Mouse (Mus musculus) testis, adult 2 months (tissue): Measurements from ENCODE around the gene Pqlc2.

Experiments
- CTCF ChIP-seq: fragments of 200-500 bp; IDR thresholded peaks from 2 replicates; pipeline ENCODE4 v1.5.1; 2012; ENCODE audit warnings: low read depth, mild to moderate bottlenecking, inconsistent platforms, low read length, moderate library complexity; ENCODE audit not compliant: control insufficient read depth, insufficient read depth, insufficient replicate concordance
- POLR2A ChIP-seq: fragments of 200-500 bp; IDR thresholded peaks from 2 replicates; pipeline ENCODE4 v1.6.1; 2012; ENCODE audit warnings: low read depth, mild to moderate bottlenecking, inconsistent platforms, low read length, moderate library complexity; ENCODE audit not compliant: control insufficient read depth

GRCm38 (mm10) chr4:139266500-139266865 is 44.0 kb downstream of the Pqlc2 start:
- TF ChIP-seq CTCF (no peak), POLR2A (no peak)
